ENCODE assay signal across 9 mouse cellular contexts in the genomic region with DNA sequence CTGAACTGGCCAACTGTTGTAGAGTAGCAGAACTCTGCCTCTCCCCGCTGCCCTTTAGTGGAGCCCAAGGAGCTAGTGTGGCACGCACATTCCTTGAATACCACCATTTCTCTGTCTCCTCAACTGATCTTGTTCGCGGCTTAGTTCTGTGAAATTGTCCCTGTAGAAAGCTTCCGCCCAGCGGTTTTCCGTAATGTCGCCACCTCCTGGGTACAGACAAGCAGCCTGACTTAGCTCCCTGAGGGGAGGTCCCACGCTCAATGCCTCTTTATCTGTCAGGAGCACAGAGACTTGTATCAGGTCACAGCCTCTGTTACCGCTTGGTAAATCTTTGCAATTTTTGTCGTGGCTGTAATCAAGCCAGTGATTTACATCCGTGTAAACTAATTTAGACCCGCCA.
DNase-seq lines count a peak whose midpoint lies in the region; ATAC-seq and TF ChIP-seq lines count a peak whose summit lies in the region.
"Had no signal": no experiment of that assay in that cellular context is flagged by ENCODE, and none has a peak within 500 bp of the region (broad histone marks: within the 10 kb centered on the region; RNA-seq: fewer than 3 reads in every experiment).

No protein-coding gene starts in this region.

- no peak overlapping the region for H3K27ac ChIP-seq in kidney, embryonic 16.5 days (ENCODE audit: low read length)
- no peak overlapping the region for H3K27ac ChIP-seq in forebrain, embryonic 13.5 days
- H3K27ac ChIP-seq: stomach, embryonic 15.5 days had no signal

- H3K9ac ChIP-seq in kidney, embryonic 16.5 days (replicated peaks; ENCODE audit: low read length): no peak overlapping the region; the same call in 1 of the 2 replicates
- no peak overlapping the region for H3K9ac ChIP-seq in forebrain, embryonic 13.5 days
- H3K9ac ChIP-seq: stomach, embryonic 15.5 days had no signal

- H3K36me3 ChIP-seq in kidney, embryonic 16.5 days (ENCODE audit: insufficient read depth, low read length): no peaks in the 10 kb centered on the region
- no peaks in the 10 kb centered on the region for H3K36me3 ChIP-seq in forebrain, embryonic 13.5 days (ENCODE audit: poor library complexity, severe bottlenecking)
- H3K36me3 ChIP-seq in myocyte (ENCODE audit: control insufficient read depth, insufficient read depth): peaks cover 13% of the 10 kb centered on the region
- H3K36me3 ChIP-seq: stomach, embryonic 15.5 days had no signal

- 26% methylated on average over 13 of the region's 13 CpGs for WGBS in kidney, embryonic 16.5 days
- WGBS in forebrain, embryonic 13.5 days: 23% methylated on average over 13 of the region's 13 CpGs

- peaks cover 6% of the 10 kb centered on the region for H3K4me1 ChIP-seq in kidney, embryonic 16.5 days (ENCODE audit: insufficient read depth, low read length)
- H3K4me1 ChIP-seq in forebrain, embryonic 13.5 days: peaks cover 26% of the 10 kb centered on the region
- H3K4me1 ChIP-seq: stomach, embryonic 15.5 days had no signal

- H3K4me2 ChIP-seq in kidney, embryonic 16.5 days (replicated peaks; ENCODE audit: low read depth, low read length): 0 out of 2 replicates have a peak overlapping the region, but pooled peaks have one; percentile 19
- no peak overlapping the region; the same call in 1 of the 2 replicates for H3K4me2 ChIP-seq in forebrain, embryonic 13.5 days
- peak overlapping the region; percentile 57 for H3K4me2 ChIP-seq in myocyte (ENCODE audit: low read depth)
- H3K4me2 ChIP-seq: stomach, embryonic 15.5 days had no signal

- ATAC-seq in kidney, embryonic 16.5 days (ENCODE audit: low FRiP score, low TSS enrichment): peak; percentile 43
- peak; percentile 32; the same call in 1 of the 2 replicates for ATAC-seq in forebrain, embryonic 13.5 days
- no peak for ATAC-seq in inflammation-experienced regulatory T-cells, adult 6 months

- H3K9me3 ChIP-seq in kidney, embryonic 16.5 days (ENCODE audit: low read length): no peaks in the 10 kb centered on the region
- no peaks in the 10 kb centered on the region for H3K9me3 ChIP-seq in forebrain, embryonic 13.5 days (replicated peaks)
- H3K9me3 ChIP-seq: stomach, embryonic 15.5 days had no signal

- no peak overlapping the region for H3K4me3 ChIP-seq in kidney, embryonic 16.5 days (ENCODE audit: low read length)
- H3K4me3 ChIP-seq in forebrain, embryonic 13.5 days: no peak overlapping the region
- H3K4me3 ChIP-seq in myocyte: no peak overlapping the region
- H3K4me3 ChIP-seq: stomach, embryonic 15.5 days had no signal

- H3K79me2 ChIP-seq in myocyte (ENCODE audit: control insufficient read depth, insufficient read depth): no peaks in the 10 kb centered on the region

- H3K27me3 ChIP-seq in kidney, embryonic 16.5 days (ENCODE audit: insufficient read depth, low read length): no peaks in the 10 kb centered on the region
- no peaks in the 10 kb centered on the region for H3K27me3 ChIP-seq in forebrain, embryonic 13.5 days
- no peaks in the 10 kb centered on the region for H3K27me3 ChIP-seq in myocyte (ENCODE audit: control insufficient read depth, insufficient read depth, insufficient read length)
- H3K27me3 ChIP-seq: stomach, embryonic 15.5 days had no signal

- no peak overlapping the region for H3ac ChIP-seq in myocyte (ENCODE audit: control insufficient read depth, insufficient read length)

- no peak for DNase-seq in kidney, adult 8-10 months
- peak; percentile 39 for DNase-seq in c-Kit-positive CD71-positive TER-119-negative erythroid progenitor cells, embryonic 14.5 days (ENCODE audit: low read depth)
- no peak for DNase-seq in testis, postnatal 10 days (ENCODE audit: low spot score)
- no peak for DNase-seq in spleen, adult 12 weeks (ENCODE audit: low spot score)

- no peak for TF ChIP-seq POLR2A in myocyte (IDR thresholded peaks at IDR 0.05; ENCODE audit: insufficient read length, low read depth)

TF ChIP-seq in myocyte, 11 proteins besides CTCF, POLR2A, EP300 and RAD21:
- TF ChIP-seq REST (IDR thresholded peaks at IDR 0.05; ENCODE audit: insufficient read depth, insufficient read length): no peak
- TF ChIP-seq MYOG (IDR thresholded peaks at IDR 0.05; ENCODE audit: control insufficient read depth in 1 of 3, insufficient read depth in 1 of 3, insufficient read length in 2 of 3, low read depth in 2 of 3): peak in 1 of 3 experiments; percentile 30
